Mouse (Mus musculus): ENCODE measurements around the gene Kcnq4. TPM values are rescaled to one million over a fixed set of nuclear protein-coding genes. Genes with fewer than 3 reads are reported as not detected.

Kcnq4 gene
- total and polyA plus RNA-seq, 3 experiments: 0.05 TPM; not detected in 2

GRCm38 (mm10) chr4:120741303-120741702, 7.1 kb downstream of the Kcnq4 start:
- Histone ChIP-seq H3K4me1 (ENCODE audit: insufficient read depth, low read depth, low read length) (no peaks in the 10 kb centered on the region; the same call in 1 of the 2 replicates), H3K27me3 (ENCODE audit: insufficient read depth, low read length) (peaks cover 96% of the 10 kb centered on the region), H3K9me3 (replicated peaks) (no peaks in the 10 kb centered on the region), H3K4me3 (ENCODE audit: low read depth, low read length) (no peak overlapping the region), H3K36me3 (replicated peaks) (no peaks in the 10 kb centered on the region)
- DNase-seq (ENCODE audit: low spot score) (no peak), ATAC-seq (ENCODE audit: extremely low read depth, insufficient number of reproducible peaks, low FRiP score, poor library complexity, severe bottlenecking) (no peak)
- TF ChIP-seq CTCF (IDR thresholded peaks at IDR 0.05; ENCODE audit: low read depth, low read length) (no peak), TAL1 (conservative IDR thresholded peaks at IDR 0.05; ENCODE audit: low read depth, low read length) (no peak), GATA2 (IDR thresholded peaks at IDR 0.05; ENCODE audit: borderline replicate concordance, low read depth, low read length) (no peak), GATA1 (IDR thresholded peaks at IDR 0.05; ENCODE audit: borderline replicate concordance, low read length) (no peak), POLR2AphosphoS5 (IDR thresholded peaks at IDR 0.05; ENCODE audit: insufficient replicate concordance, low read depth, low read length) (no peak)

GRCm38 (mm10) chr4:120734012-120734622, 14.3 kb downstream of the Kcnq4 start:
- H3K36me3 ChIP-seq (replicated peaks): no peaks in the 10 kb centered on the region
- H3K27me3 ChIP-seq (ENCODE audit: insufficient read depth, low read length): peaks cover 95% of the 10 kb centered on the region
- TF ChIP-seq GATA1 (IDR thresholded peaks at IDR 0.05; ENCODE audit: borderline replicate concordance, low read length) (no peak), GATA2 (IDR thresholded peaks at IDR 0.05; ENCODE audit: borderline replicate concordance, low read depth, low read length) (no peak)
- DNase-seq (ENCODE audit: low spot score) (no peak), ATAC-seq (ENCODE audit: extremely low read depth, insufficient number of reproducible peaks, low FRiP score, poor library complexity, severe bottlenecking) (no peak)
- H3K4me3 ChIP-seq (ENCODE audit: low read depth, low read length): no peak overlapping the region
- peaks cover 22% of the 10 kb centered on the region for H3K4me1 ChIP-seq (ENCODE audit: insufficient read depth, low read depth, low read length)
- no peaks in the 10 kb centered on the region for H3K9me3 ChIP-seq (replicated peaks)

- no peak for DNase-seq (ENCODE audit: low spot score)
- H3K9me3 ChIP-seq (replicated peaks): no peaks in the 10 kb centered on the region
- TF ChIP-seq CTCF (IDR thresholded peaks at IDR 0.05; ENCODE audit: low read depth, low read length) (no peak), GATA1 (IDR thresholded peaks at IDR 0.05; ENCODE audit: borderline replicate concordance, low read length) (no peak), GATA2 (IDR thresholded peaks at IDR 0.05; ENCODE audit: borderline replicate concordance, low read depth, low read length) (no peak), POLR2AphosphoS5 (IDR thresholded peaks at IDR 0.05; ENCODE audit: insufficient replicate concordance, low read depth, low read length) (no peak), TAL1 (conservative IDR thresholded peaks at IDR 0.05; ENCODE audit: low read depth, low read length) (no peak)
- peaks cover 95% of the 10 kb centered on the region for H3K27me3 ChIP-seq (ENCODE audit: insufficient read depth, low read length)
- H3K4me3 ChIP-seq (ENCODE audit: low read depth, low read length): no peak overlapping the region
- no peaks in the 10 kb centered on the region for H3K36me3 ChIP-seq (replicated peaks)
- ATAC-seq (ENCODE audit: extremely low read depth, insufficient number of reproducible peaks, low FRiP score, poor library complexity, severe bottlenecking): no peak
- H3K4me1 ChIP-seq (ENCODE audit: insufficient read depth, low read depth, low read length): peaks cover 22% of the 10 kb centered on the region
Measured at GRCm38 (mm10) chr4:120732737-120733136, 15.7 kb downstream of the Kcnq4 start.

GRCm38 (mm10) chr4:120731030-120731644, 17.3 kb downstream of the Kcnq4 start:
- peak overlapping the region; percentile 73 for H3K4me3 ChIP-seq (ENCODE audit: low read depth, low read length)
- H3K9me3 ChIP-seq (replicated peaks): no peaks in the 10 kb centered on the region
- H3K36me3 ChIP-seq (replicated peaks): no peaks in the 10 kb centered on the region
- H3K4me1 ChIP-seq (ENCODE audit: insufficient read depth, low read depth, low read length): peaks cover 22% of the 10 kb centered on the region
- DNase-seq (ENCODE audit: low spot score) (peak; percentile 84), ATAC-seq (ENCODE audit: extremely low read depth, insufficient number of reproducible peaks, low FRiP score, poor library complexity, severe bottlenecking) (peak; percentile 83)
- H3K27me3 ChIP-seq (ENCODE audit: insufficient read depth, low read length): peaks cover 93% of the 10 kb centered on the region
- TF ChIP-seq GATA1 (IDR thresholded peaks at IDR 0.05; ENCODE audit: borderline replicate concordance, low read length) (no peak), CTCF (IDR thresholded peaks at IDR 0.05; ENCODE audit: low read depth, low read length) (no peak), POLR2AphosphoS5 (IDR thresholded peaks at IDR 0.05; ENCODE audit: insufficient replicate concordance, low read depth, low read length) (no peak), TAL1 (conservative IDR thresholded peaks at IDR 0.05; ENCODE audit: low read depth, low read length) (no peak), GATA2 (IDR thresholded peaks at IDR 0.05; ENCODE audit: borderline replicate concordance, low read depth, low read length) (no peak)

GRCm38 (mm10) chr4:120730574-120730973, 17.8 kb downstream of the Kcnq4 start:
- no peak for TF ChIP-seq GATA1 (IDR thresholded peaks at IDR 0.05; ENCODE audit: borderline replicate concordance, low read length)
- no peak for TF ChIP-seq GATA2 (IDR thresholded peaks at IDR 0.05; ENCODE audit: borderline replicate concordance, low read depth, low read length)
- TF ChIP-seq POLR2AphosphoS5 (IDR thresholded peaks at IDR 0.05; ENCODE audit: insufficient replicate concordance, low read depth, low read length): no peak
- TF ChIP-seq CTCF (IDR thresholded peaks at IDR 0.05; ENCODE audit: low read depth, low read length): no peak
- TF ChIP-seq TAL1 (conservative IDR thresholded peaks at IDR 0.05; ENCODE audit: low read depth, low read length): no peak
- no peak for ATAC-seq (ENCODE audit: extremely low read depth, insufficient number of reproducible peaks, low FRiP score, poor library complexity, severe bottlenecking)
- DNase-seq (ENCODE audit: low spot score): no peak
- H3K4me1 ChIP-seq (ENCODE audit: insufficient read depth, low read depth, low read length): peaks cover 22% of the 10 kb centered on the region
- H3K4me3 ChIP-seq (ENCODE audit: low read depth, low read length): peak overlapping the region; percentile 73; the same call in 1 of the 2 replicates
- no peaks in the 10 kb centered on the region for H3K36me3 ChIP-seq (replicated peaks)
- no peaks in the 10 kb centered on the region for H3K9me3 ChIP-seq (replicated peaks)
- peaks cover 93% of the 10 kb centered on the region for H3K27me3 ChIP-seq (ENCODE audit: insufficient read depth, low read length)

- no peak for TF ChIP-seq POLR2AphosphoS5 (IDR thresholded peaks at IDR 0.05; ENCODE audit: insufficient replicate concordance, low read depth, low read length)
- no peak for TF ChIP-seq GATA1 (IDR thresholded peaks at IDR 0.05; ENCODE audit: borderline replicate concordance, low read length)
- TF ChIP-seq CTCF (IDR thresholded peaks at IDR 0.05; ENCODE audit: low read depth, low read length): no peak
- TF ChIP-seq GATA2 (IDR thresholded peaks at IDR 0.05; ENCODE audit: borderline replicate concordance, low read depth, low read length): no peak
- TF ChIP-seq TAL1 (conservative IDR thresholded peaks at IDR 0.05; ENCODE audit: low read depth, low read length): no peak
- no peak for DNase-seq (ENCODE audit: low spot score)
- peaks cover 92% of the 10 kb centered on the region for H3K27me3 ChIP-seq (ENCODE audit: insufficient read depth, low read length)
- H3K4me1 ChIP-seq (ENCODE audit: insufficient read depth, low read depth, low read length): peaks cover 22% of the 10 kb centered on the region
- ATAC-seq (ENCODE audit: extremely low read depth, insufficient number of reproducible peaks, low FRiP score, poor library complexity, severe bottlenecking): no peak
- H3K36me3 ChIP-seq (replicated peaks): no peaks in the 10 kb centered on the region
- H3K4me3 ChIP-seq (ENCODE audit: low read depth, low read length): no peak overlapping the region
- no peaks in the 10 kb centered on the region for H3K9me3 ChIP-seq (replicated peaks)
Measured at GRCm38 (mm10) chr4:120730146-120730545, 18.3 kb downstream of the Kcnq4 start.
